ENCODE assay signal across 15 mouse cellular contexts in genomic region chr12:110549437-110550112, GRCm38 (mm10). TPM values are rescaled to one million over a fixed set of nuclear protein-coding genes. Genes with fewer than 3 reads are reported as not detected.
A peak's percentile ranks its signal among the peaks of the same experiment; 100 is the strongest.
DNase-seq lines count a peak whose midpoint lies in the region; ATAC-seq and TF ChIP-seq lines count a peak whose summit lies in the region.
"Had no signal": no experiment of that assay in that cellular context is flagged by ENCODE, and none has a peak within 500 bp of the region (broad histone marks: within the 10 kb centered on the region; RNA-seq: fewer than 3 reads in every experiment).

No protein-coding gene starts in this region.

- 0 out of 2 replicates have a peak, but pooled peaks have one; percentile 41 for ATAC-seq in intestine, embryonic 15.5 days
- no peak for ATAC-seq in intestine, postnatal 0 days
- peak; percentile 28; the same call in 1 of the 2 replicates for ATAC-seq in intestine, embryonic 16.5 days
- peak; percentile 66 for ATAC-seq in megakaryocyte-erythroid progenitor cell, adult 5-6 weeks (replicated peaks; ENCODE audit: low FRiP score, low TSS enrichment, poor library complexity, severe bottlenecking)
- ATAC-seq: activated CD4-positive, CD25-positive, alpha-beta regulatory T cell, adult 4 months; CD4-positive, CD25-positive, alpha-beta regulatory T cell, adult 4 months had no signal

- no peaks in the 10 kb centered on the region for H3K4me1 ChIP-seq in intestine, embryonic 15.5 days (replicated peaks)
- H3K4me1 ChIP-seq in intestine, postnatal 0 days (replicated peaks; ENCODE audit: control insufficient read depth, insufficient read depth, low read length), result no peaks in the 10 kb centered on the region
- H3K4me1 ChIP-seq in intestine, embryonic 16.5 days (ENCODE audit: control insufficient read depth, insufficient read depth, low read length), result no peaks in the 10 kb centered on the region
- H3K4me1 ChIP-seq: lung, embryonic 15.5 days; neural tube, embryonic 13.5 days had no signal

- H3K4me3 ChIP-seq in intestine, embryonic 15.5 days (replicated peaks), result no peak overlapping the region
- no peak overlapping the region for H3K4me3 ChIP-seq in intestine, postnatal 0 days (ENCODE audit: low read depth, low read length)
- H3K4me3 ChIP-seq in intestine, embryonic 16.5 days (ENCODE audit: low read length), result no peak overlapping the region
- H3K4me3 ChIP-seq: lung, embryonic 15.5 days; megakaryocyte, embryonic 14.5 days; neural tube, embryonic 13.5 days had no signal

- no peak overlapping the region for H3K27ac ChIP-seq in intestine, embryonic 15.5 days
- no peak overlapping the region for H3K27ac ChIP-seq in intestine, postnatal 0 days (ENCODE audit: low read depth, low read length)
- H3K27ac ChIP-seq in intestine, embryonic 16.5 days (ENCODE audit: low read length), result no peak overlapping the region
- H3K27ac ChIP-seq: lung, embryonic 15.5 days; neural tube, embryonic 13.5 days had no signal

- TF ChIP-seq CTCF in intestine, postnatal 0 days (IDR thresholded peaks at IDR 0.05; ENCODE audit: low read depth), result no peak

- 82% methylated on average over 7 of the region's 7 CpGs for WGBS in intestine, embryonic 15.5 days
- 79% methylated on average over 7 of the region's 7 CpGs for WGBS in intestine, postnatal 0 days
- WGBS in intestine, embryonic 16.5 days, result 83% methylated on average over 7 of the region's 7 CpGs

- DNase-seq in c-Kit-negative CD71-positive TER-119-positive erythroid progenitor cells, embryonic 14.5 days (ENCODE audit: low read depth, low spot score), result peak; percentile 34
- DNase-seq in testis, postnatal 14 days (ENCODE audit: low spot score), result no peak
- DNase-seq in spleen, postnatal 14 days (ENCODE audit: low spot score in 2 of 2), result no peak
- DNase-seq: cerebellum, adult 11-12 months; gastrocnemius, postnatal 36 days; retina, postnatal 1 day had no signal

- H3K27me3 ChIP-seq in intestine, embryonic 15.5 days (replicated peaks), result no peaks in the 10 kb centered on the region
- no peaks in the 10 kb centered on the region for H3K27me3 ChIP-seq in intestine, postnatal 0 days (replicated peaks; ENCODE audit: control insufficient read depth, insufficient read depth, low read length)
- H3K27me3 ChIP-seq in intestine, embryonic 16.5 days (replicated peaks; ENCODE audit: control insufficient read depth, insufficient read depth, low read length), result no peaks in the 10 kb centered on the region
- H3K27me3 ChIP-seq: lung, embryonic 15.5 days; megakaryocyte, embryonic 14.5 days; neural tube, embryonic 13.5 days had no signal

- no peak overlapping the region for H3K4me2 ChIP-seq in intestine, embryonic 15.5 days (replicated peaks)
- no peak overlapping the region for H3K4me2 ChIP-seq in intestine, postnatal 0 days (replicated peaks; ENCODE audit: low read depth)
- no peak overlapping the region for H3K4me2 ChIP-seq in intestine, embryonic 16.5 days (ENCODE audit: low read depth, low read length)
- H3K4me2 ChIP-seq: lung, embryonic 15.5 days; neural tube, embryonic 13.5 days had no signal

- H3K9me3 ChIP-seq in intestine, embryonic 15.5 days, result no peaks in the 10 kb centered on the region
- H3K9me3 ChIP-seq in intestine, postnatal 0 days (ENCODE audit: control insufficient read depth), result no peaks in the 10 kb centered on the region
- H3K9me3 ChIP-seq in intestine, embryonic 16.5 days (ENCODE audit: control insufficient read depth, low read length), result no peaks in the 10 kb centered on the region
- H3K9me3 ChIP-seq: lung, embryonic 15.5 days; megakaryocyte, embryonic 14.5 days; neural tube, embryonic 13.5 days had no signal

- H3K36me3 ChIP-seq in intestine, embryonic 15.5 days, result peaks cover 38% of the 10 kb centered on the region
- H3K36me3 ChIP-seq in intestine, postnatal 0 days (ENCODE audit: control insufficient read depth, insufficient read depth), result peaks cover 79% of the 10 kb centered on the region
- peaks cover 11% of the 10 kb centered on the region for H3K36me3 ChIP-seq in intestine, embryonic 16.5 days (ENCODE audit: control insufficient read depth, insufficient read depth, low read length)

- no peak overlapping the region for H3K9ac ChIP-seq in intestine, embryonic 15.5 days
- H3K9ac ChIP-seq in intestine, postnatal 0 days (ENCODE audit: low read depth, low read length), result no peak overlapping the region
- no peak overlapping the region for H3K9ac ChIP-seq in intestine, embryonic 16.5 days (ENCODE audit: low read depth, low read length)
- H3K9ac ChIP-seq: lung, embryonic 15.5 days; neural tube, embryonic 13.5 days had no signal

RNA-seq across cellular contexts. Expression of gene Dync1h1, which starts 51.7 kb away (rescaled TPM):
- polyA plus RNA-seq in intestine, embryonic 15.5 days (2015; fragmentation: Nextera tagmentation; extraction: Ambion mirVana), result 35.7 and 38.6 TPM in 2 replicates
- polyA plus RNA-seq in intestine, postnatal 0 days (2015; fragmentation: Nextera tagmentation; extraction: Ambion mirVana), result 19.7 and 21.8 TPM in 2 replicates
- 32.5 and 36.1 TPM in 2 replicates for polyA plus RNA-seq in intestine, embryonic 16.5 days (2015; fragmentation: Nextera tagmentation; extraction: Ambion mirVana)
- total RNA-seq in megakaryocyte-erythroid progenitor cell, adult 5-6 weeks (2014; fragmentation: Nextera tagmentation), result 74.1 and 185 TPM in 2 replicates
- 56.6 and 70.5 TPM in 2 replicates for total RNA-seq in megakaryocyte-erythroid progenitor cell, adult 5-6 weeks (2017)
